Mouse (Mus musculus) forebrain, embryonic 15.5 days (tissue): ENCODE measurements around the gene Inpp4b. TPM values are rescaled to one million over a fixed set of nuclear protein-coding genes. Genes with fewer than 3 reads are reported as not detected.

Experiments
- ATAC-seq: fragments of 200-750 bp; cut with Nextera tagmentation; replicated peaks from 2 replicates; pipeline ENCODE4 v1.8.0; 2017; ENCODE audit warnings: mild to moderate bottlenecking, moderate TSS enrichment, moderate library complexity
- H3K27ac ChIP-seq: fragments of 300-500 bp; sonication (generic); replicated peaks from 2 replicates; pipeline ENCODE4 v1.5.1; 2015; ENCODE audit warnings: mild to moderate bottlenecking, inconsistent platforms
- H3K27me3 ChIP-seq: fragments of 300-500 bp; sonication (generic); 2 replicates; pipeline ENCODE4 v1.6.1; 2015; ENCODE audit warnings: inconsistent platforms
- H3K36me3 ChIP-seq: fragments of 300-500 bp; sonication (generic); 2 replicates; pipeline ENCODE4 v1.6.1; 2015; ENCODE audit warnings: mild to moderate bottlenecking, inconsistent platforms
- H3K4me1 ChIP-seq: fragments of 300-500 bp; sonication (generic); 2 replicates; pipeline ENCODE4 v1.6.1; 2015; ENCODE audit warnings: inconsistent platforms
- H3K4me2 ChIP-seq: fragments of 300-500 bp; sonication (generic); replicated peaks from 2 replicates; pipeline ENCODE4 v1.6.1; 2015; ENCODE audit warnings: mild to moderate bottlenecking, inconsistent platforms
- H3K4me3 ChIP-seq: fragments of 300-500 bp; sonication (generic); 2 replicates; pipeline ENCODE4 v1.5.1; 2015; ENCODE audit warnings: mild to moderate bottlenecking, inconsistent platforms
- H3K9ac ChIP-seq: fragments of 300-500 bp; sonication (generic); replicated peaks from 2 replicates; pipeline ENCODE4 v1.6.1; 2015; ENCODE audit warnings: mild to moderate bottlenecking, inconsistent platforms
- H3K9me3 ChIP-seq: fragments of 300-500 bp; sonication (generic); 2 replicates; pipeline ENCODE4 v1.6.1; 2016; ENCODE audit warnings: inconsistent platforms
- WGBS: fragments of 180-500 bp; shearing (Covaris S2); methylation state at CpG from one replicate; pipeline ENCODE4 v1.1.7; 2015; ENCODE audit warnings: mixed read lengths; 5-methylcytosine and 5-hydroxymethylcytosine counted together
- polyA plus RNA-seq: library from polyadenylated mRNA; unstranded; fragments of >200 nt; fragmentation: Nextera tagmentation; extraction: Ambion mirVana; gene quantifications from 2 replicates; pipeline ENCODE4 v1.2.1, GENCODE M21; 2015

Inpp4b gene
- polyA plus RNA-seq, 1 experiment from 2014 or later = 5.0 TPM

GRCm38 (mm10) chr8:81483834-81484233, 141.5 kb downstream of the Inpp4b start:
- Histone ChIP-seq H3K27me3 (no peaks in the 10 kb centered on the region), H3K36me3 (no peaks in the 10 kb centered on the region), H3K4me1 (no peaks in the 10 kb centered on the region), H3K9me3 (no peaks in the 10 kb centered on the region), H3K9ac (no peak overlapping the region), H3K4me3 (no peak overlapping the region), H3K4me2 (no peak overlapping the region), H3K27ac (no peak overlapping the region)
- 89% methylated on average over 1 of the region's 1 CpGs for WGBS
- no peak for ATAC-seq

- Histone ChIP-seq H3K9me3 (no peaks in the 10 kb centered on the region), H3K9ac (no peak overlapping the region), H3K36me3 (no peaks in the 10 kb centered on the region), H3K4me2 (no peak overlapping the region), H3K4me3 (no peak overlapping the region), H3K27me3 (no peaks in the 10 kb centered on the region), H3K4me1 (no peaks in the 10 kb centered on the region), H3K27ac (no peak overlapping the region)
- ATAC-seq = no peak
- 54% methylated on average over 1 of the region's 1 CpGs for WGBS
Observed at GRCm38 (mm10) chr8:81485626-81486025, 143.3 kb downstream of the Inpp4b start.

GRCm38 (mm10) chr8:81489894-81490661, 147.7 kb downstream of the Inpp4b start:
- no peak overlapping the region for H3K4me3 ChIP-seq
- no peaks in the 10 kb centered on the region for H3K36me3 ChIP-seq
- no peaks in the 10 kb centered on the region for H3K27me3 ChIP-seq
- H3K9ac ChIP-seq = no peak overlapping the region
- H3K27ac ChIP-seq = no peak overlapping the region
- no peak for ATAC-seq
- no peaks in the 10 kb centered on the region for H3K9me3 ChIP-seq
- 93% methylated on average over 2 of the region's 2 CpGs for WGBS
- H3K4me2 ChIP-seq = no peak overlapping the region
- no peaks in the 10 kb centered on the region for H3K4me1 ChIP-seq

- ATAC-seq = no peak
- Histone ChIP-seq H3K27me3 (no peaks in the 10 kb centered on the region), H3K9ac (no peak overlapping the region), H3K4me2 (no peak overlapping the region), H3K9me3 (no peaks in the 10 kb centered on the region), H3K4me3 (no peak overlapping the region), H3K4me1 (no peaks in the 10 kb centered on the region), H3K36me3 (no peaks in the 10 kb centered on the region), H3K27ac (no peak overlapping the region)
- WGBS = 80% methylated on average over 2 of the region's 2 CpGs
Observed at GRCm38 (mm10) chr8:81491097-81491705, 148.8 kb downstream of the Inpp4b start.

GRCm38 (mm10) chr8:81491706-81492204, 149.4 kb downstream of the Inpp4b start:
- H3K9me3 ChIP-seq = no peaks in the 10 kb centered on the region
- no peaks in the 10 kb centered on the region for H3K4me1 ChIP-seq
- H3K4me2 ChIP-seq = no peak overlapping the region
- ATAC-seq = no peak
- no peaks in the 10 kb centered on the region for H3K36me3 ChIP-seq
- no peak overlapping the region for H3K9ac ChIP-seq
- H3K4me3 ChIP-seq = no peak overlapping the region
- H3K27me3 ChIP-seq = no peaks in the 10 kb centered on the region
- WGBS = 79% methylated on average over 3 of the region's 3 CpGs
- no peak overlapping the region for H3K27ac ChIP-seq

GRCm38 (mm10) chr8:81494823-81495222, 152.5 kb downstream of the Inpp4b start:
- H3K27ac ChIP-seq = no peak overlapping the region
- no peak overlapping the region for H3K9ac ChIP-seq
- no peaks in the 10 kb centered on the region for H3K4me1 ChIP-seq
- H3K36me3 ChIP-seq = no peaks in the 10 kb centered on the region
- WGBS = 96% methylated on average over 2 of the region's 2 CpGs
- H3K27me3 ChIP-seq = no peaks in the 10 kb centered on the region
- H3K9me3 ChIP-seq = no peaks in the 10 kb centered on the region
- no peak for ATAC-seq
- H3K4me2 ChIP-seq = no peak overlapping the region
- no peak overlapping the region for H3K4me3 ChIP-seq

GRCm38 (mm10) chr8:81497646-81498045, 155.3 kb downstream of the Inpp4b start:
- no peak for ATAC-seq
- Histone ChIP-seq H3K4me2 (no peak overlapping the region), H3K27ac (no peak overlapping the region), H3K9me3 (no peaks in the 10 kb centered on the region), H3K4me1 (no peaks in the 10 kb centered on the region), H3K9ac (no peak overlapping the region), H3K4me3 (no peak overlapping the region), H3K27me3 (no peaks in the 10 kb centered on the region), H3K36me3 (no peaks in the 10 kb centered on the region)
- WGBS = 81% methylated on average over 2 of the region's 2 CpGs

GRCm38 (mm10) chr8:81502216-81502615, 159.9 kb downstream of the Inpp4b start:
- ATAC-seq = no peak
- WGBS = 83% methylated on average over 2 of the region's 2 CpGs

GRCm38 (mm10) chr8:81502982-81503381, 160.6 kb downstream of the Inpp4b start:
- Histone ChIP-seq H3K9me3 (no peaks in the 10 kb centered on the region), H3K27ac (no peak overlapping the region), H3K4me3 (no peak overlapping the region), H3K27me3 (no peaks in the 10 kb centered on the region), H3K36me3 (no peaks in the 10 kb centered on the region), H3K9ac (no peak overlapping the region), H3K4me1 (no peaks in the 10 kb centered on the region), H3K4me2 (no peak overlapping the region)
- no peak for ATAC-seq
- 86% methylated on average over 2 of the region's 2 CpGs for WGBS

More at GRCm38 (mm10) chr8:81502216-81502615, 159.9 kb downstream of the Inpp4b start:
- H3K9ac ChIP-seq = no peak overlapping the region
- H3K9me3 ChIP-seq = no peaks in the 10 kb centered on the region
- H3K4me2 ChIP-seq = no peak overlapping the region
- no peaks in the 10 kb centered on the region for H3K27me3 ChIP-seq
- H3K36me3 ChIP-seq = no peaks in the 10 kb centered on the region
- H3K4me3 ChIP-seq = no peak overlapping the region
- H3K4me1 ChIP-seq = no peaks in the 10 kb centered on the region
- H3K27ac ChIP-seq = no peak overlapping the region

GRCm38 (mm10) chr8:81512826-81513225, 170.5 kb downstream of the Inpp4b start:
- Histone ChIP-seq H3K9ac (no peak overlapping the region), H3K27me3 (no peaks in the 10 kb centered on the region), H3K4me2 (no peak overlapping the region), H3K4me1 (no peaks in the 10 kb centered on the region), H3K4me3 (no peak overlapping the region), H3K9me3 (no peaks in the 10 kb centered on the region), H3K27ac (no peak overlapping the region), H3K36me3 (no peaks in the 10 kb centered on the region)
- ATAC-seq = no peak

- H3K27me3 ChIP-seq = no peaks in the 10 kb centered on the region
- H3K36me3 ChIP-seq = no peaks in the 10 kb centered on the region
- H3K9ac ChIP-seq = no peak overlapping the region
- H3K4me3 ChIP-seq = no peak overlapping the region
- no peaks in the 10 kb centered on the region for H3K9me3 ChIP-seq
- no peaks in the 10 kb centered on the region for H3K4me1 ChIP-seq
- no peak overlapping the region for H3K27ac ChIP-seq
- no peak overlapping the region for H3K4me2 ChIP-seq
- ATAC-seq = no peak
Observed at GRCm38 (mm10) chr8:81514425-81514824, 172.1 kb downstream of the Inpp4b start.

- Histone ChIP-seq H3K4me2 (no peak overlapping the region), H3K9me3 (no peaks in the 10 kb centered on the region), H3K4me3 (no peak overlapping the region), H3K36me3 (no peaks in the 10 kb centered on the region), H3K4me1 (no peaks in the 10 kb centered on the region), H3K27ac (no peak overlapping the region), H3K27me3 (no peaks in the 10 kb centered on the region), H3K9ac (no peak overlapping the region)
- WGBS = 75% methylated on average over 2 of the region's 2 CpGs
- ATAC-seq = no peak
Observed at GRCm38 (mm10) chr8:81522085-81522484, 179.7 kb downstream of the Inpp4b start.
